Mouse (Mus musculus) gastrocnemius, postnatal 14 days (tissue): ENCODE measurements around the gene H2-DMb2. TPM values are rescaled to one million over a fixed set of nuclear protein-coding genes. Genes with fewer than 3 reads are reported as not detected.

ENCODE experiments used
- DNase-seq: peaks from one replicate; pipeline ENCODE4 v3.0.0; 2021; ENCODE audit warnings: mixed read lengths
- intact Hi-C: fragments of 180-260 bp; cut with DNase I; formaldehyde crosslinking; loops from one replicate; pipeline ENCODE4 v1.15.1; 2025; ENCODE audit warnings: low total_unique reads
- total RNA-seq, 2 experiments: library from RNA; stranded (reverse); gene quantifications; 2 replicates each; pipeline ENCODE4 v1.2.3; 2021

Gene H2-DMb2
- total RNA-seq, 2 experiments from 2014 or later, result 0.45 to 0.47 TPM

GRCm38 (mm10) chr17:34117421-34118112 is 25.5 kb upstream of the H2-DMb2 start:
- intact Hi-C loops, result no loop called here
- DNase-seq, result no peak

GRCm38 (mm10) chr17:34118113-34118872 is 24.8 kb upstream of the H2-DMb2 start:
- intact Hi-C loops, result no loop called here
- DNase-seq, result peak; percentile 43

GRCm38 (mm10) chr17:34118873-34119248 is 24.2 kb upstream of the H2-DMb2 start:
- DNase-seq, result no peak
- intact Hi-C loops, result no loop called here

- intact Hi-C loops, result no loop called here
- DNase-seq, result peak; percentile 98
These were observed 23.6 kb upstream of the H2-DMb2 start, which contains the start of gene H2-DMa for GRCm38 (mm10) chr17:34119249-34120179. TSS of gene H2-DMa (plus strand) at chr17:34119541.

GRCm38 (mm10) chr17:34120180-34120723 is 22.9 kb upstream of the H2-DMb2 start:
- intact Hi-C loops, result no loop called here
- DNase-seq, result peak; percentile 94

- intact Hi-C loops, result no loop called here
- peak; percentile 92 for DNase-seq
These were observed 22.3 kb upstream of the H2-DMb2 start for GRCm38 (mm10) chr17:34120814-34121171.

- DNase-seq, result peak; percentile 92
- intact Hi-C loops, result no loop called here
These were observed 21.8 kb upstream of the H2-DMb2 start for GRCm38 (mm10) chr17:34121172-34121878.

- intact Hi-C loops, result no loop called here
These were observed 21.3 kb upstream of the H2-DMb2 start for GRCm38 (mm10) chr17:34121879-34122187.

GRCm38 (mm10) chr17:34122188-34122984 is 20.7 kb upstream of the H2-DMb2 start, which contains the start of gene Brd2:
TSS of gene Brd2 (minus strand) at chr17:34122634.
- intact Hi-C loops, result no loop called here
- peak; percentile 98 for DNase-seq

More at GRCm38 (mm10) chr17:34121879-34122187, 21.3 kb upstream of the H2-DMb2 start:
- peak; percentile 68 for DNase-seq

GRCm38 (mm10) chr17:34123111-34123510 is 20.0 kb upstream of the H2-DMb2 start:
- intact Hi-C loops, result no loop called here
- no peak for DNase-seq

- intact Hi-C loops, result no loop called here
- DNase-seq, result no peak
These were observed 19.6 kb upstream of the H2-DMb2 start for GRCm38 (mm10) chr17:34123518-34123917.

- intact Hi-C loops, result no loop called here
- DNase-seq, result no peak
These were observed 18.5 kb upstream of the H2-DMb2 start for GRCm38 (mm10) chr17:34124649-34125048.

- intact Hi-C loops, result no loop called here
- no peak for DNase-seq
These were observed 16.2 kb upstream of the H2-DMb2 start for GRCm38 (mm10) chr17:34126826-34127420.

GRCm38 (mm10) chr17:34127475-34127874 is 15.6 kb upstream of the H2-DMb2 start:
- peak; percentile 40 for DNase-seq
- intact Hi-C loops, result no loop called here

- DNase-seq, result no peak
- intact Hi-C loops, result no loop called here
These were observed 14.7 kb upstream of the H2-DMb2 start for GRCm38 (mm10) chr17:34128264-34128937.

- intact Hi-C loops, result no loop called here
- DNase-seq, result no peak
These were observed 13.9 kb upstream of the H2-DMb2 start for GRCm38 (mm10) chr17:34128944-34129791.
